Mouse (Mus musculus) cerebellum, adult 18-20 months (tissue): ENCODE measurements around the gene Ywhae.
A peak's percentile ranks its signal among the peaks of the same experiment; 100 is the strongest.
"Not testable (repeated sequence)": the region's sequence is repeated elsewhere in the genome, so short reads cannot be mapped to it uniquely, and the experiment has no call there.

ENCODE experiments used
- DNase-seq, 2 experiments: peaks; one replicate each; pipeline ENCODE4 v3.0.0; 2021

The Ywhae gene

DNA sequence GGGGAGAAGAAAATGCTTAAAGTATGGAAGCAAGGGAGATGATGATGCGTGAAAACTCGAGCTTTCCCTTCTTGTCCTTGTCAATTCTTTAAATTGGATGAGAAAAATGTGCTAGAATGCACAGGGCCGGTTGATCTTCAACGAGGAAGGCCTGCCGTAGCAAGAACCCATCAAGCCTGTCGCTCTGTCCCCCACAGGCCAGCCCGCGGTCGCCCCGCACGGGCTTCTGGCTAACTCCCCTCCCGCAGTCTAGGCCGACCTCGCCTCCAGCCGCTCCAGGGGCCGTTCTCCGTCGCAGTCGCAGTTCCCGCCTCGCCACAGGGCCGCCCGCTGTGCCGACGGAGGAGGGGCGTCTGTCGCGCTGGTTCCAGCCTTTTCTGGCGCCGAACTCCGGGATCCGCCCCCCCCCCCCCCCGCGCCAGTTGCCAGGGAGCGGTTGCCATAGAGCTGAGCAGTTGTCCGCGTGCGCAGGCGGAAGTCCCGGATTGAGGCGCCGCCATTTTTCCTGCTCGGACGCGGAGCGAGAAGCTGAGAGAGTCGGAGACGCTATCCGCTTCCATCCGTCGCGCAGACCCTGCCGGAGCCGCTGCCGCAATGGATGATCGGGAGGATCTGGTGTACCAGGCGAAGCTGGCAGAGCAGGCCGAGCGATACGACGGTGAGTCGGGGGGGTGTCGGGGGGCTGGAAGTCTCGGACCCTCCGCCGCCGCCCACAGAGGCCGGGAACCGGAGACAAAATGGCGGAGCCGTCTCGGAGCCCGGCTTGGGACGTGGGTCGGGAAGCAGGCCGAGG lies at the start of gene Ywhae:
TSS of gene Ywhae (plus strand) at position 436 of the 793 bp plus-strand sequence.
- peak; percentile 91 to 93 for DNase-seq

DNA sequence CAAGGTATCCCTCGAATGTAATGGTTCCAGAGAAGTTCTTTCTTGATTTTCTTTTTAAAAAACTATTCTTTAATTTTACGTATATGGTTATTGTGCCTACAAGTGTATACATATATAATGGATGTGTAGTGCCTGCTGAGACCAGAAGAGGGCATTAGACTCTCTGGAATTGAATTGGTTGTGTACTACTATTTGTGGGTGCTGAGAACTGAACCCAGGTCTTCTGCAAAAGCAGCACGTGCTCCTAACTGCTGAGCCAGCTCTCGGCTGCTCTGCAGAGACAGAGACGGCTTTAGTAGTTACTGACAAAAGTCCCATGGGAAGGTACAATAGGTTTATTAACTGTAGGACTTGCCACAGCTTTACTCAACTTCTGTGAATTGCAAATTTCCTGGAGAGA lies 48.2 kb upstream of the Ywhae start:
- no peak for DNase-seq

DNA sequence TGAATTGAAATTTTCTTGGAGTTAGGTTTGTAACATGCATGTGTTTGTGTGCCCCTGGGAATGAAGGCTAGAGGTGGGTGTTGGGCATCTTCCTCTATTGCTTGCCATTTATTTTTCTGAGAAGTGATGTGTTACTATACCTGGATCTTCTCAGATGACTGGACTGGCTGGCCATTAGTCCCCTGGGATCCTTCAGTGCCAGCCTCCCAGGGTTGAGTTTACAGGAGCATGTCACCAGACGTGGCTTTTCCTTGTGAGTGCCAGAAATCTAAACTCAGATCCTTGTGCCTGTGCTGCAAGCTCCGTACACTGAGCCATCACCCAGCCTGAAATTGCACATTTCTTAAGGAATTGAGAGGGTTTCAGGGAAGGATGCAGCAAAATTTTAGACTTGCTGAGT lies 47.7 kb upstream of the Ywhae start:
- DNase-seq: no peak

DNA sequence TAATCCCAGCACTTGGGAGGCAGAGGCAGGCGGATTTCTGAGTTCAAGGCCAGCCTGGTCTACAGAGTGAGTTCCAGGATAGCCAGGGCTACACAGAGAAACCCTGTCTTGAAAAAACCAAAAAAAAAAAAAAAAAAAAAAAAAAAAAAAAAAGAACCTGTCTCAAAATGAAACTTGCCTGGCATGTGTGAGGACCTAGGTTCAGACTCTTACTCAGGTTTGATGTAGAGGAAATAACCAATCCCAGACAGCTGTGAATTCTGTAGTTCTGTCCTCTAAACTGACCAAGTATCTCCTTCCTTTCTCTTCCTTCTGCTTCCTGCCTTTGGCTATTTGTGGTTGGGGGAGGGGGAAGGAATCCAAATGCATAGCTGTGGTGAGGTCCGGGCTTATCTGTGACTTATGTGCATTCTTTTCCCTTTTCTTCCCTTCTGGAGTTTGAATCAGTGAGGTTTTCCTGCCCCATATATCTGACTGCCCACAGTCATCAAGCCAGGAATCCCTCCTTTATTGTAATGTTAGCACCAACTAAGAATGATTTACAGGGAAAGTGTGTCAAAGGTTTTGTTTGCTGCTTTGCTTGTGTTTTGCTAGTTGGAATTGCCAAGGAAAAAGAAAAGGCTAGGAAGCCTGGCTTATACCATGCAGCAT lies 45.2 kb upstream of the Ywhae start:
- DNase-seq: no peak

DNA sequence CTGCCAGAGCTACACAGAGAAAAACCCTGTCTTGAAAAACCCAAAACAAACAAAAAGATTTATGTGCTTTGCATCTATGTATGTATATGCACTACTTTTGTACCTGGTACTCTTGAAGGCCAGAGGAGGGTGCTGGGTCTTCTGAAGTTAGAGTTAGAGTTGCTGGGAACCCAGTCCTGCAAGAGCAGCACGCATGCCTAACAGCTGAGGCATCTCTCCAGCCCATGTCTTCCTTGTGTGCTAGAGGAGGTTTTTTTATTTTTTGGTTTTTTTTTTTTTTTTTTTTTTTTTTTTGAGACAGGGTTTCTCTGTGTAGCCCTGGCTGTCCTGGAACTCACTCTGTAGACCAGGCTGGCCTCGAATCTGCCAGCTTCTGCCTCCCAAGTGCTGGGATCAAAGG lies 44.5 kb upstream of the Ywhae start:
- DNase-seq: no peak

DNA sequence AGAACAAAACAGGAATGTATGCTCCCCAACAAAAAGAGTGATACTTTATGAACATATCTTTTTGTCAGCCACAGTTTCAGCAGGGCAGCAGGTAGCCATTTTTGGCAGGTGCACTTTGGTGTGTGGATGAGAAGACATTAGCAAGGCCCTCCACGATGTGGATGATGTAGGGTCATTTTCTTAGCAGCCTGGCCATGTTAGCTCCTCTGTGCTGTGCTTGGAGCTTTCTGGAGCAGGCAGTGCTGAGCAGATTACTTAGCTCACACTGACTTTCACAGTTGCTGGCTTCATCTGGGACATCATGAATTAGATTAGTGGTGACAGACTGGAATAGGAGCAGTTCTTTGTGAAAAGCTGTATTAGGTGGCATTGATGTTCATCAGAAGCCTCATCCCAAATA lies 42.7 kb upstream of the Ywhae start:
- DNase-seq: no peak

DNA sequence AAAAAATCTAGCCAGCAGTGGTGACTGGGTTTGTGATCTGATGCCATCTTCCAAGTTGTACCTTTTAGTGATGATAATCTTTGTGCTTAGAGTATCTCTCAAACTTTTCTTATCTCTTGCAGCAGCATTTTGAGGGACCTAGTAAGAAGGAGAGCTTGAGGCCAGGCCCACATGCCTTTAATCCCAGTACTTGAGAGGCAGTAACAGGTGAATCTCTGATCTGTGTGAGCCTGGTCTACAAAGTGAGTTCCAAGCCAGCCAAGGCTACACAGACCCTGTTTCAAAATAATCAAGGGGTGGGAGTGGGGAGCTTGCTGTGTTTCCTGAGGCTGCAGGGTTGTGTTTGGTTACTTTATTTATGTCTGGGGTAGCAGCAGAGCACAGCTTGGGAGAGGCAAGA lies 41.6 kb upstream of the Ywhae start:
- no peak for DNase-seq

DNA sequence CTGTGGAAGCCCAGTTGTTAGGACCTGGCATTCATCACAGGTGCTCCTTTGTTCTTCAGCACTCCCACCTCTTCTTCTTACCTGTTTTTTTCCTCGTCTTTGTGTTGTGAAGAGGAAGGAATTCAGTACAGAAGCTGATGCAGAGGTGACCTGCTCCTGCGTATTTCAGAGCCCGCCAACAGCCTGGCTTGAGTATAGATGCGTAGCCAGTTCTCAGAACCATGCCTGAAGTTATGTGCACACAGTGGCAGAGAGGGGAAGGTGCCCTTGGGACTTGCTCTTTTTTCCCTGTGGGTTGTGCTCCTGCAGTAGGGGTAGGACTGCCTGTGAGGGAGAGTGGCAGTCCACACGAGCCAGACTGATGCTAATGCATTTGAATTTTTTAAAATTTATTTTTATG lies 39.1 kb upstream of the Ywhae start:
- DNase-seq: no peak

DNA sequence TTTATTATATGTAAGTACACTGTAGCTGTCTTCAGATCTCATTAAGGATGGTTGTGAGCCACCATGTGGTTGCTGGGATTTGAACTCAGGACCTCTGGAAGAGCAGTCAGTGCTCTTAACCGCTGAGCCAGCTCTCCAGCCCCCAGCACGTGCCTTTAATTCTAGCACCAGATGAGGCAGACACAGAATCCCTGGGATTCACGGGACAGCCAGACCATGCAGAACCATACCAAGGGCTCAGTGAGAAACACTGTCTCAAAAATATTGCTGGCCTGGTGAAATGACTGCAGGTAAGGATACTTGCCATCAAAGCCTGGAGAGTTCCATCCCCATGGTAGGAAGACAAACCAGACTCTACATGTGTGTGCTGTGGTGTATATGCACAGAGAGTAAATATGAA lies 35.2 kb upstream of the Ywhae start:
- not testable (repeated sequence) for DNase-seq

DNA sequence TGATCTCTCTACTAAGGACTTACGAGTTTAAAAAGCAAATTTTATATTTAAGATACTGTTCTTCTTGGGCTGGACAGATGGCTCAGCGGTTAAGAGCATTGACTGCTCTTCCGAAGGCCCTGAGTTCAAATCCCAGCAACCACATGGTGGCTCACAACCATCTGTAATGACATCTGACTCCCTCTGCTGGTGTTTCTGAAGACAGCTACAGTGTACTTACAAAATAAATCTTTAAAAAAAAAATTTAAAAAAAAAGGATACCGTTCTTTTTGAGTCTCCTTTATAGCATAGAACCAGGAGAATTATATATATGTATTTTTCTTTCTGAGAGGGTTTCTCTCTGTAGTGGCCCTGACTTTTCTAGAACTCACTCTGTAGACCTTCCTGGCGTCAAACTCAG lies 32.1 kb upstream of the Ywhae start:
- no peak for DNase-seq

DNA sequence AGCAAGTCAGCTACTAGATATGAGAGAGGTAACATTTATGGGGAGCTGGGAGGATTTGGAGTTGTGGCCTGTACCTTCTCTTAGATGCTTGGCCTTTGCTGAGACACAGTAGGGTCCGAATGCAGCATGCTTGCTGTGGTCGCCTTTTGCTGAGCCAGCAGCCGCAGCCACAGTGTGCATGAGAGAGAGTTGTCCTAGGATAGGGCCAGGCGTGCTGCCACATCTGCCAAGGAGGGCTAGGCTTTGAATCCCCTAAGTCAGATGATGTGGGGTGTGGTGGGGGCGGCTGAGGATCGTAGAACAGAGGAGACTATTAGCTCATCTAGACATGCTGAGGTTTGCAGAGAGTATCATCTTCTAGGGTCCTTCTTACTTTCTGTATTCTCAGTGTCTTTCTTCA lies 29.9 kb upstream of the Ywhae start:
- no peak for DNase-seq

DNA sequence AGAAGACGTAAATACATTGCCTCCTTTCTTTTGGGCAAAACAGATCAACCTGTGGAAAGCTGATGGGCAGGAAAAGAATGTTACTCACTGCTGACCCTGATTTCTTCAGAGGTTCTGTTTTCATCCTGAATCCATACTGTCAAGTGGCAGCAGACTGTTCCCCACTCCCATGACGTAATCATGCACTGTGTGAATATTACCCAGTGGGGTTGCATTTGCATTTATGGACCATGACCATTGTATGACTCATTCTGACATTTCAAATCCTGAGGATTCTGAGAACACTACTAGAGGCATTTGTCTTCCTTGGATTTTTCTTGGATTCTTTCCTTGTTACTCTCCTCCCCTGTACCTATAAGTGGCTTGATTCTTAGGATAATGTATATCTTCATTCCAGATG lies 28.9 kb upstream of the Ywhae start:
- no peak for DNase-seq

DNA sequence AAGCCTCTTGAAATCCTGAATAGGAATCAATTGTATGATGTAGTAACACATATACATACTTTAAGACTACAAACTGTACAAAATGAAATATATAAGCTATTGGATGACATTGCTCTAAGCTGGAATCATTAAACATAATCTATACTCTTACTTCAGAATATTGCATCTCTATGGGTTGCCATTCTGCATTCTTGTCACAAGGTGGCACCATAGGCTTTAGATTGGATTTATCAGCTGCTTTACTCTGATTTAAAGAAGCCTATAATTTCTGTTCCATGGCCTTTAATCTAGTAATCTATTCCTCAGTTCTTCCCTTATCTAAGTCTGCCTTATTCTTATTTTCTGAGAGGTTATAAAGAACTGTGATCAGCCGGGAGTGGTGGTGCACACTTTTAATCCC lies 18.7 kb upstream of the Ywhae start:
- no peak for DNase-seq

DNA sequence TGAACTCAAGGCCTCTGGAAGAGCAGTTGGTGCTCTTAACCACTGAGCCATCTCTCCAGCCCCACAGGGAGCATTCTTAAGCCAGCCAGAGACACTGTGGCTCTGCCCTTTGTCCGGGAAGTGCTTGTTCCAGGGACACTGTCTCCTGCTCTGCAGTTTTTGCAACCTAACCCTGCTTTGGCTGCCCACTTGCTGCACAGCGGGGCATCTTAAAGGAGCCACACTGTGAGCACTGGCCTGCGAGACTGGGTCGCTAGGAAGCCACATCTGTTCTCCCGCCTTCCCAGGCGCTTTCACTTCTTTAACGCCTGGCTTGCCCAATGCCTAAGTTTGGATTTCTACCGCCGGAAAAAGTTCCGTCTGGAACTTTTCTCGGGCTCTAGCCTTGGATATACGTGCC lies 17.1 kb upstream of the Ywhae start:
- peak; percentile 31 to 37 for DNase-seq

DNA sequence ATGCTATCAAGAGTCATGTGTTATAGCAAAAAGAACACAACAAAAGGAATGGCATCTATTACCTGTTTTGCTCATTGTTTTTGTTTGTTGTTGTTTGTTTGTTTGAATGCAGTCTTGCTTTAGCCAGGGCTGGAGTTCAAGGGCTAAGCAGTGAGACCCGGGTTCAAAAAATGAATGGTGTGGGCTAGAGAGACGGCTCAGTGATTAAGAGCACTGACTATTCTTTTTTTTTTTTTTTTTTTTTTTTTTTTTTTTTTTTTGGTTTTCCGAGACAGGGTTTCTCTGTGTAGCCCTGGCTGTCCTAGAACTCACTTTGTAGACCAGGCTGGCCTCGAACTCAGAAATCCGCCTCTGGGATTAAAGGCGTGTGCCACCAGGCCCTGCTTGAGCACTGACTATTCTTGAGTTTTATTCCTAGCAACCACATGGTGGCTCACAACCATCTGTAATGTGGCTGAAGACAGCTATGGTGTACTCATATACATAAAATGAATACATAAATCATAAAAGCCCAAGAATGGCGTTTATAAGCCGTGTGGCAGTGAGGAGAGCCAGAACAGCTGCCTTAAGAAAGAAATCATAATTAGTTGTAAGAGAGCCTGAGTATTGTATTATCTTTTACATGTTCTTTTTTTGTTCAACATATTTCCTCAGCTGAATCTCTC lies 15.9 kb upstream of the Ywhae start:
- DNase-seq: no peak

DNA sequence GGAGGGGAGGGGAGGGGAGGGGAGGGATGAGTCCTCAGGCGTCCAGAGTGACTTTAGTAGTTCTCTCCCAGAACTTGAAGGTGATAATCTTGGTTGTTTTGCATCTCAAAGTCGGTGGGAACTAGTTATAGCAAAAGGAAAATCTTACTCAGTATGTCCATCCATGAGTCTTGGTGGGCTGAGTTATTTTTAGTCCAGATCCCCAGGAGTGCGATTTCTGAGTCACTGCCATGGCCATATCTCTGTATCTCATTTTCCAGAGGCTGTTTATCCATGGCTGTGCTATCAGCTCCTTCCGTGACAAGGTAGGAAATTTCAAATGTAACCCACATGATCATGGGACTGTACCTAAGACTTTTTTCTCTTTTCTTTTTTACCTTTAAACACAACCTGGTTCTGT lies 10.3 kb upstream of the Ywhae start:
- DNase-seq: no peak

DNA sequence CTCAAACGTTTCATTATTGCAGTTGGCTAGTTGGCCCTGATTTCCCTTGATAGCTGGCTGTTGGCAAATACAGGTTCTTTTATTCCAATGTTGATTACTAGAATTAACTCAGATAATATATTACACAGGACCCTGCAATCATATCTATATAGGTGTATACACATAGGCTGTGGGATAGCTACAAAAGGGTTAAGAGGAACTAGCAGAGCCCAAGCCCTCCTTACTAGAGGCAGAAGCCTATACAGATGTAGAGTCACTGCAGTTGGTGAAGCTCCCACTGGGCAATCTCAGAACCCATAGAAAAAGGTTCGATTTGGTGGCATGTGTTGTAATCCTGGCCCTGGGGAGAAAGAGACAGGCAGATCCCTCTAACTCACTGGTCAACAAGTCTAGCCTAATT lies 5.5 kb upstream of the Ywhae start:
- no peak for DNase-seq

DNA sequence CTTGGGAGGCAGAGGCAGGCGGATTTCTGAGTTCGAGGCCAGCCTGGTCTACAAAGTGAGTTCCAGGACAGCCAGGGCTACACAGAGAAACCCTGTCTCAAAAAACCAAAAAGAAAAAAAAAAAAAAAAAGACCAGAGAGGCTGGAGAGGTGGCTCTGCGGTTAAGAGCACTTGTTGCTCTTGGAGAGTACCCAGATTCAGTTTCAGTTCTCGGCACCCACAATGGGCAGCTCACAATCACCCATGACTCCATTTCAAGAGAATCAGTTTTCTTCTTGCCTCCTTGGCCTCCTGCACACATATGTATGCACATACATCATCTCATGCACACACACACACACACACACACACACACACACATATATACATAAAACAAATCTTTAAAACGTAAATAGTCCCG lies 5.0 kb upstream of the Ywhae start:
- not testable (repeated sequence) for DNase-seq

DNA sequence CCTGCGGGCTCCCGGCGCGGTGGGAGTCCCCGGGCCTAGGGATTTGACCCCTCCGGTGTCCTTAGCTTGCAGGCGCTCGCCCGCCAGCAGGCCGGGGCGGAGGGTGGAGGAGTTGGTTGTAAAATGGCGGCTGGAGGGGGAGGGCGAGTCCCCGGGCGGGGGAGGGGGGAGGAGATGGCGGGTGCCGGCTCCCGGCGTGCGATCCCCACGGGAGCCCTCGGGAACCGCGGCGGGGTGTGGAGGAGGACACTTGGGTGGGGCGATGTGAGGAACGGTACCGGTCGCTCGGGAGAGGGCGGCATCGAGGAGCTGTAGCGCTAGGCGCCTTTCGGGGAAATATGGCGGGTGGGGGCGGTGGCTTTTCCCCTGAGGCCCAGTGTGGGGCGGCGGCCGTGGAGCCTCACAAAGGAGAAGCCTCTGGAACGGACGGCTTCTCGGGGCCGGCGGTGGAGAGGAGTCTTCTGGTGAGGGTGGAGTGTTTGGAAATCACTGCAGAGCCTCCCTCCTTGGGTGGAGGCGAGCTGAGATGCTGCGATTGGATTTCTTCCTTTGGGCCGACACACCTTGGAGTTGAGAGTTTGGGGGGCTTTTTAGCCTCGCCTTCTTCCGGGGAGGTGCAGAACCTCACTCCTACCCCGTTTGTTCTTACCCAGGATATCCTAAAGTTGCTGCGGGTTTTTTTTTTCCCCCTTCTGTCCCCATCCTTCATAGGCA lies 715 bp downstream of the Ywhae start:
- peak in 1 of 2 experiments; percentile 58 for DNase-seq

DNA sequence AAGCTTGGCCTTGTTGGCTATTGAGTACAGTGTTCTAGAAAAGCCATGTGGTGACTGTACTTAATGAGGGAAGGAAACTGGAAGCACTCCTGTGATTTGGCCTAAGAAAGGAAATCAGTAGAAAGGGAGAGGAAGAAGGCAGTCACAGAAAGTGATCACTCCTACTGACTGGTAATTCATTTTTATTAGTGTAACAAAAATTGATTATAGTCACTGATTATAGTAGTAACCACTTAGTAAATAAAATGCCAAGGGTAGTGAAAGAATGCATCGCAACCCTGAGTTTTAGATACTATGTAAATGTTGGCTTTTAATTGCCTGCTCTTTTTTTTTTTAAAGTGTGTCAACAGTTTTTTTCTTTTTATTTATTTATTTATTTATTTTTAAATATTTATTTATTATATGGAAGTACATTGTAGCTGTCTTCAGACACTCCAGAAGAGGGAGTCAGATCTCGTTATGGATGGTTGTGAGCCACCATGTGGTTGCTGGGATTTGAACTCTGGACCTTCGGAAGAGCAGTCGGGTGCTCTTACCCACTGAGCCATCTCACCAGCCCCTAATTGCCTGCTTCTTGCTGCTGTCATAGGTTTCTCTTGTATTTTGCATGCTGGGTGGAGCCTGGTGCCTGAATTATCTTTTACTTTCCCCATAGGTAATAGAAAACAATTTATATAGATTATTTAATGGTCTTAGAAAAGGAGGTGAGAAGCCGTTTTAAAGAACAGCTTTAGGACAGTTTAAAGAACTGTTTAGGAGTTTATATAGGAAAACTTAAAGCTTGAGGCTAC lies 3.0 kb downstream of the Ywhae start:
- no peak for DNase-seq

DNA sequence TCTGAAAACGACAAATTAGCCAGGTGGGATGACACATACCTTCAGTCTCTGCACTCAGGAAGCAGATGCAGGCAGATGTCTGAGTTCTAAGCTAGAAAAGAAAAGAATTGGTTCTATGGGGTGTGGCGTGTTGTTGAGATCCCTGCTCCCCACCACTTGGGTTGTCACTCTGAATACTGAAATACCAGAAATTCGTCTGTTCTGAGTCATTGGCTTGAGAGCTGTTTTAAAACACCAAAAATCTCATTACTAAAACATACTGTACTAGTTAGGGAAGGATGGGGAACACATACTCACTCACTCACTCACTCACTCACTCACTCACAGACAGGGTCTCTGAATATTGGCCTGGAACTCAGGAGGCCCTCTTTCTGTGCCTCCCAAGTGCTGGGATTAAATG lies 4.3 kb downstream of the Ywhae start:
- no peak for DNase-seq

DNA sequence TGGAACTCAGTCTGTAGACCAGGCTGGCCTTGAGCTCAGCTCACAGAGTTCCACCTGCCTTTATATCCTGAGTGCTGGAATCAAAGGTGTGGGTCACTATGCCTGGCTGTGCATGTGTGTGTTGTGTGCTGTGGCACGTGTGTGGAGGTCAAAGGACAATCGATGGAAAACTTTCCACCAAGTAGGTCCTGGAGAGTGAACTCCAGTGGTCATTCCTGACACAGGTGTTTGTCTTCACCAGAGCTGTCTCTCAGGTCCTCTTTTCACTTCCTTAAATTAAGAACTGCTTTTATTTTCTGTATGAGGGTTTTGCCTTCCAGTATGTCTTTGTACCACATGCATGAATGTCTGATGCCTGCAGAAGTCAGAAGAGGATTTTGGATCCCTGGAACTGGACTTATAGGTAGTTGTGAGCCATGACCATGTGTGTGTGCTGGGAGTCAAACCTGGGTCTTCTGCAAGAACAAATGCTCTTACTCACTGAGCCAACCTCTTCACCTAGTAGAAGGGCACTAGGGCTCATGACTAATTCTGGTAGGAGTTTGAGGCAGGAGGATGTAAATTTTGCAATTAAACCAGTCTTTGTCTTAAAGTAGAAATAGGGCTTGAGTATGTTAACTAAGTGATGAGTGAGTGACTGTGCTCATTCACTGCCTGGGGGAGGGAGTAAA lies 5.3 kb downstream of the Ywhae start:
- DNase-seq: no peak
